Mouse (Mus musculus): Measurements from ENCODE around the gene Gm8909. TPM values are rescaled to one million over a fixed set of nuclear protein-coding genes. Genes with fewer than 3 reads are reported as not detected.
"Not testable (repeated sequence)": the region's sequence is repeated elsewhere in the genome, so short reads cannot be mapped to it uniquely, and the experiment has no call there.

Gene Gm8909
- polyA plus RNA-seq, 1 experiment from 2014 or later = not detected

DNA sequence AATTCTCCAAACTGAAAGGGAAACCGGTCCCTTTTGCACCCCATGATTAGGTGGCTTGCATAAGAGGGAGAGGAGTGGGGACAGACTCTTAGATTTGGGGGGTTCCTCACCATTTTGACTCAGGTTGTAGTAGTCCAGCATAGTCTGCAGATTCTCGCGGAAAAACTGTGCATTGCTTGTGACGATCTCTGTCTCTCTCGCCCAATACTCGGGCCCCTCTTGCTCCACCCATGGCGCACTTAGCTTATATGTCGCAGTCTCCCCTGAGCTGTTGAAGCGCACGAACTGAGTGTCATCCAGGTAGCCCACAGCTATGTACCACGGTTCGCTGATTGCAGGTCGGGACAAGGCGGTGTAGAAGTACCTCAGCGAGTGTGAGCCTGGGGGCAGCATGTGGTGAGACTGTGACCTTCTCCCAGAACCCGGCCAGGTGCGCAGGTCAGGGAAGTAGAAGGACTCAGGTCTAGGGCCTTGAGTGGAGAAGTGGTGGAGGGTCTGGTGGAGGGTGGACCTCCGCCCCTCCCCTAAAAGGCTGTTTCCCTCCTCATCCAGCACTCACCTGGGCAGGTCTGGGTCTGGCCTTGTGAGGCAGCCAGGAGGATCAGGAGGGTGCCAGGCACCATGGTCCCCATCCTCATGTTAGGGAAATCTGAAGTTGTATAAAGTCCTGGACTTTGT is 21.3 kb upstream of the Gm8909 start:
- no peak for TF ChIP-seq CTCF (IDR thresholded peaks at IDR 0.05)
- CTCF ChIA-PET = interaction anchor here (1.6 to 3.8 kb wide), 2 partner anchors 129 to 195 kb away, joined by 6 to 19 read pairs; no protein-coding TSS in a partner anchor
- ATAC-seq (no peak), DNase-seq (ENCODE audit: low read depth, low spot score) (no peak)
- POLR2A ChIA-PET = interaction anchor here (0.6 kb wide), 1 partner anchor 11 kb away, joined by 3 read pairs; no protein-coding TSS in a partner anchor
- in situ Hi-C loops (cut with MboI; ENCODE audit: low pct_unique_long_range_greater_than_20kb) = loop anchor here (5.0 to 10.0 kb wide), 5 partner anchors 37 to 255 kb away; no protein-coding TSS in a partner anchor
- peaks cover 6% of the 10 kb centered on the region for H3K27me3 ChIP-seq

- peaks cover 6% of the 10 kb centered on the region for H3K27me3 ChIP-seq
- ATAC-seq (no peak), DNase-seq (ENCODE audit: low read depth, low spot score) (no peak)
- no peak for TF ChIP-seq CTCF (IDR thresholded peaks at IDR 0.05)
- ChIA-PET CTCF (interaction anchor here (1.0 to 3.8 kb wide), 2 partner anchors 111 to 127 kb away, joined by 3 to 19 read pairs; no protein-coding TSS in a partner anchor), POLR2A (no interaction called here)
- in situ Hi-C loops (cut with MboI; ENCODE audit: low pct_unique_long_range_greater_than_20kb) = loop anchor here (5.0 to 10.0 kb wide), 5 partner anchors 35 to 253 kb away; no protein-coding TSS in a partner anchor
Observed at GRCm38 (mm10) chr17:36187540-36187939, 19.2 kb upstream of the Gm8909 start.

GRCm38 (mm10) chr17:36182212-36182611 is 13.9 kb upstream of the Gm8909 start:
- ChIA-PET CTCF (no interaction called here), POLR2A (interaction anchor here (0.7 kb wide), 1 partner anchor 25 kb away, joined by 3 read pairs; no protein-coding TSS in a partner anchor)
- no peak for ATAC-seq
- in situ Hi-C loops (cut with MboI; ENCODE audit: low pct_unique_long_range_greater_than_20kb) = loop anchor here (10.0 kb wide), 3 partner anchors 47 to 247 kb away; no protein-coding TSS in a partner anchor
- no peak for TF ChIP-seq CTCF (IDR thresholded peaks at IDR 0.05)
- no peak for DNase-seq (ENCODE audit: low read depth, low spot score)
- no peaks in the 10 kb centered on the region for H3K27me3 ChIP-seq

GRCm38 (mm10) chr17:36179446-36179845 is 11.1 kb upstream of the Gm8909 start:
- in situ Hi-C loops (cut with MboI; ENCODE audit: low pct_unique_long_range_greater_than_20kb); CTCF ChIA-PET; H3K27me3 ChIP-seq; ATAC-seq; DNase-seq (ENCODE audit: low read depth, low spot score); POLR2A ChIA-PET: not testable (repeated sequence)

- in situ Hi-C loops (cut with MboI; ENCODE audit: low pct_unique_long_range_greater_than_20kb); DNase-seq (ENCODE audit: low read depth, low spot score); CTCF ChIA-PET: not testable (repeated sequence)
Observed at GRCm38 (mm10) chr17:36178938-36179337, 10.6 kb upstream of the Gm8909 start.

DNA sequence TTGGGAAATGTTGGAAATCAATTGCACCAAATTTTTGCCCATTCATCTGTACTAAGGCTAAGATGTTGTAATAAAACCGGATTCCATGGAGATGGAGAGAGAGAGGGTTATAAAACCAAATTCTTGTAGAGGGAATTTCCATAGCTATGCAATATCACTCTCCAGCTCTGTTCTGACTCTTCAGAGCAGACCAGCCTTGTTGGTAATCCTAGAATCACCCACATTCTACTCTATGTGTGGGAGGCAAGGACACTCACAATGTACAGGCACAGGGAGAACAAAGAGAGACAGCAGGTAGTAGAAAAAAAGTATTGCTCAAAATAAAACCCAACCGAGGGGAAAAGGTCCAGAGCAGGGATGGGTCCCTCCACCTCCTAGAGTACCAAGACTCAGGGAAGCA is 7.8 kb upstream of the Gm8909 start:
- H3K27me3 ChIP-seq; in situ Hi-C loops (cut with MboI; ENCODE audit: low pct_unique_long_range_greater_than_20kb); CTCF ChIA-PET; ATAC-seq; DNase-seq (ENCODE audit: low read depth, low spot score); POLR2A ChIA-PET: not testable (repeated sequence)

More at GRCm38 (mm10) chr17:36178938-36179337, 10.6 kb upstream of the Gm8909 start:
- POLR2A ChIA-PET = interaction anchor here (0.6 kb wide), 1 partner anchor 10 kb away, joined by 3 read pairs; no protein-coding TSS in a partner anchor
- H3K27me3 ChIP-seq, ATAC-seq: not testable (repeated sequence)

GRCm38 (mm10) chr17:36170287-36170814 is 2.0 kb upstream of the Gm8909 start:
- in situ Hi-C loops (cut with MboI; ENCODE audit: low pct_unique_long_range_greater_than_20kb) = no loop called here

GRCm38 (mm10) chr17:36169753-36170152 is 1.4 kb upstream of the Gm8909 start:
- CTCF ChIA-PET = no interaction called here
- H3K27me3 ChIP-seq = no peaks in the 10 kb centered on the region
- TF ChIP-seq CTCF (IDR thresholded peaks at IDR 0.05) = no peak
- POLR2A ChIA-PET = no interaction called here
- DNase-seq (ENCODE audit: low read depth, low spot score) (no peak), ATAC-seq (no peak)
- in situ Hi-C loops (cut with MboI; ENCODE audit: low pct_unique_long_range_greater_than_20kb) = no loop called here

More at GRCm38 (mm10) chr17:36170287-36170814, 2.0 kb upstream of the Gm8909 start:
- ATAC-seq = no peak
- H3K27me3 ChIP-seq = no peaks in the 10 kb centered on the region
- TF ChIP-seq CTCF (IDR thresholded peaks at IDR 0.05) = no peak
- no peak for DNase-seq (ENCODE audit: low read depth, low spot score)
- CTCF ChIA-PET = no interaction called here
- POLR2A ChIA-PET = no interaction called here

DNA sequence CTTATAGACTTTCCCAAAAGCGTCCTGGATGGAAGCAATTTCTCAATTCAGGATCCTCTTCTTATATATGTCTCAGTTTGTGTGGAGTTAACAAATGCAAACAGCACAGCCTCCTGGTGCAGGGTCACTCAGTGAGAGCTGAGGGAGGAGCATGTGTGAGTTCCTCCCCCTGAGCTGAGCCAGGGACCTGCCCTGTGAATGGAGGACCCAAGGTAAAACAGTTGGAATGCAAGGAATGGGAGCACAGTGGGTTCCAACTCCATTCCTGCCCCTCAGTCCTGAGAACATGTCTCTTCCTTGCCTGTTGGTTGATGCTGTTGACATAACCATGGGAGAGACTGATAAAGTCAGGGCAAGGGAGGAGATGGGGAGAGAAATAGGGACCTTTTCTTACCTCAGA is 757 bp upstream of the Gm8909 start:
- DNase-seq (ENCODE audit: low read depth, low spot score); in situ Hi-C loops (cut with MboI; ENCODE audit: low pct_unique_long_range_greater_than_20kb); ATAC-seq; CTCF ChIA-PET; POLR2A ChIA-PET; H3K27me3 ChIP-seq: not testable (repeated sequence)

- CTCF ChIA-PET = no interaction called here
- in situ Hi-C loops (cut with MboI; ENCODE audit: low pct_unique_long_range_greater_than_20kb) = no loop called here
- POLR2A ChIA-PET = no interaction called here
- TF ChIP-seq CTCF (IDR thresholded peaks at IDR 0.05) = no peak
- DNase-seq (ENCODE audit: low read depth, low spot score) = no peak
- H3K27me3 ChIP-seq = no peaks in the 10 kb centered on the region
- ATAC-seq = no peak
Observed at GRCm38 (mm10) chr17:36167306-36168038, 865 bp downstream of the Gm8909 start.

- in situ Hi-C loops (cut with MboI; ENCODE audit: low pct_unique_long_range_greater_than_20kb); ATAC-seq; H3K27me3 ChIP-seq; POLR2A ChIA-PET; DNase-seq (ENCODE audit: low read depth, low spot score); CTCF ChIA-PET: not testable (repeated sequence)
Observed at GRCm38 (mm10) chr17:36166901-36167300, 1.4 kb downstream of the Gm8909 start.
